Mouse (Mus musculus) heart, embryonic 11.5 days (tissue): Measurements from ENCODE around the gene Il1rap. TPM values are rescaled to one million over a fixed set of nuclear protein-coding genes. Genes with fewer than 3 reads are reported as not detected.

Experiments used
- ATAC-seq: fragments of 200-750 bp; cut with Nextera tagmentation; replicated peaks from 2 replicates; pipeline ENCODE4 v1.8.0; 2017; ENCODE audit warnings: moderate library complexity; ENCODE audit not compliant: insufficient number of reproducible peaks, low FRiP score, low TSS enrichment
- H3K27ac ChIP-seq: fragments of 300-500 bp; sonication (generic); 2 replicates; pipeline ENCODE4 v1.5.1; 2014; ENCODE audit warnings: mild to moderate bottlenecking, low read depth, low read length
- H3K27me3 ChIP-seq: fragments of 300-500 bp; sonication (generic); 2 replicates; pipeline ENCODE4 v1.6.1; 2014; ENCODE audit warnings: mild to moderate bottlenecking, low read length, mixed read lengths; ENCODE audit not compliant: control insufficient read depth, insufficient read depth
- H3K36me3 ChIP-seq: fragments of 300-500 bp; sonication (generic); 2 replicates; pipeline ENCODE4 v1.6.1; 2014; ENCODE audit warnings: mild to moderate bottlenecking, low read length, moderate library complexity, mixed read lengths; ENCODE audit not compliant: control insufficient read depth, insufficient read depth
- H3K4me1 ChIP-seq: fragments of 300-500 bp; sonication (generic); 2 replicates; pipeline ENCODE4 v1.6.1; 2014; ENCODE audit warnings: low read length; ENCODE audit not compliant: control insufficient read depth, insufficient read depth
- H3K4me2 ChIP-seq: fragments of 300-500 bp; sonication (generic); 2 replicates; pipeline ENCODE4 v1.6.1; 2014; ENCODE audit warnings: mild to moderate bottlenecking, moderate library complexity
- H3K4me3 ChIP-seq: fragments of 300-500 bp; sonication (generic); 2 replicates; pipeline ENCODE4 v1.5.1; 2014; ENCODE audit warnings: low read depth, low read length
- H3K9ac ChIP-seq: fragments of 300-500 bp; sonication (generic); 2 replicates; pipeline ENCODE4 v1.6.1; 2014; ENCODE audit warnings: mild to moderate bottlenecking, low read depth, low read length, moderate library complexity
- H3K9me3 ChIP-seq: fragments of 300-500 bp; sonication (generic); replicated peaks from 2 replicates; pipeline ENCODE4 v1.6.1; 2016; ENCODE audit warnings: low read length; ENCODE audit not compliant: control insufficient read depth
- WGBS: fragments of 180-500 bp; shearing (Covaris S2); extraction: QIAGEN DNeasy Blood & Tissue Kit; methylation state at CpG from one replicate; pipeline ENCODE4 v1.1.7; 2014; ENCODE audit not compliant: insufficient replicate concordance; 5-methylcytosine and 5-hydroxymethylcytosine counted together
- polyA plus RNA-seq: library from polyadenylated mRNA; unstranded; fragments of >200 nt; fragmentation: Nextera tagmentation; extraction: Ambion mirVana; gene quantifications from 2 replicates; pipeline ENCODE4 v1.2.1, GENCODE M21; 2014

The Il1rap gene
- polyA plus RNA-seq, 1 experiment from 2014 or later, result 7.5 TPM

- Histone ChIP-seq H3K27me3 (no peaks in the 10 kb centered on the region), H3K27ac (no peak overlapping the region), H3K4me2 (no peak overlapping the region), H3K4me1 (0 out of 2 replicates have a peak, but pooled peaks cover 2% of the 10 kb centered on the region), H3K9ac (no peak overlapping the region), H3K36me3 (no peaks in the 10 kb centered on the region), H3K9me3 (no peaks in the 10 kb centered on the region), H3K4me3 (no peak overlapping the region)
- 68% methylated on average over 5 of the region's 5 CpGs for WGBS
- ATAC-seq, result no peak
Measured at GRCm38 (mm10) chr16:26598591-26598990, 17.1 kb downstream of the Il1rap start.

GRCm38 (mm10) chr16:26601482-26601881 is 20.0 kb downstream of the Il1rap start:
- Histone ChIP-seq H3K9ac (no peak overlapping the region), H3K27me3 (no peaks in the 10 kb centered on the region), H3K4me3 (no peak overlapping the region), H3K27ac (no peak overlapping the region), H3K4me2 (no peak overlapping the region), H3K4me1 (0 out of 2 replicates have a peak, but pooled peaks cover under 1% of the 10 kb centered on the region), H3K9me3 (no peaks in the 10 kb centered on the region), H3K36me3 (no peaks in the 10 kb centered on the region)
- ATAC-seq, result no peak
- 93% methylated on average over 1 of the region's 1 CpGs for WGBS

- H3K4me1 ChIP-seq, result no peaks in the 10 kb centered on the region
- no peaks in the 10 kb centered on the region for H3K9me3 ChIP-seq
- 77% methylated on average over 3 of the region's 3 CpGs for WGBS
- no peak overlapping the region for H3K4me3 ChIP-seq
- H3K27ac ChIP-seq, result no peak overlapping the region
- H3K27me3 ChIP-seq, result no peaks in the 10 kb centered on the region
- H3K9ac ChIP-seq, result no peak overlapping the region
- H3K36me3 ChIP-seq, result no peaks in the 10 kb centered on the region
- no peak for ATAC-seq
- H3K4me2 ChIP-seq, result no peak overlapping the region
Measured at GRCm38 (mm10) chr16:26604621-26605020, 23.1 kb downstream of the Il1rap start.

- H3K9me3 ChIP-seq, result no peaks in the 10 kb centered on the region
- no peaks in the 10 kb centered on the region for H3K27me3 ChIP-seq
- no peaks in the 10 kb centered on the region for H3K4me1 ChIP-seq
- ATAC-seq, result no peak
- 83% methylated on average over 2 of the region's 2 CpGs for WGBS
- H3K27ac ChIP-seq, result no peak overlapping the region
- no peak overlapping the region for H3K4me3 ChIP-seq
- no peak overlapping the region for H3K4me2 ChIP-seq
- H3K36me3 ChIP-seq, result no peaks in the 10 kb centered on the region
- no peak overlapping the region for H3K9ac ChIP-seq
Measured at GRCm38 (mm10) chr16:26608003-26608402, 26.5 kb downstream of the Il1rap start.

GRCm38 (mm10) chr16:26610508-26610907 is 29.0 kb downstream of the Il1rap start:
- Histone ChIP-seq H3K4me3 (no peak overlapping the region), H3K27me3 (no peaks in the 10 kb centered on the region), H3K36me3 (no peaks in the 10 kb centered on the region), H3K9me3 (no peaks in the 10 kb centered on the region), H3K4me2 (no peak overlapping the region), H3K9ac (no peak overlapping the region), H3K4me1 (no peaks in the 10 kb centered on the region), H3K27ac (no peak overlapping the region)
- WGBS, result 79% methylated on average over 1 of the region's 1 CpGs
- ATAC-seq, result no peak

GRCm38 (mm10) chr16:26612499-26613220 is 31.2 kb downstream of the Il1rap start:
- H3K9me3 ChIP-seq, result no peaks in the 10 kb centered on the region
- ATAC-seq, result no peak
- H3K36me3 ChIP-seq, result no peaks in the 10 kb centered on the region
- no peak overlapping the region for H3K4me3 ChIP-seq
- no peak overlapping the region for H3K9ac ChIP-seq
- no peaks in the 10 kb centered on the region for H3K27me3 ChIP-seq
- 80% methylated on average over 10 of the region's 10 CpGs for WGBS
- H3K27ac ChIP-seq, result no peak overlapping the region
- no peaks in the 10 kb centered on the region for H3K4me1 ChIP-seq
- no peak overlapping the region for H3K4me2 ChIP-seq

GRCm38 (mm10) chr16:26623141-26623540 is 41.6 kb downstream of the Il1rap start:
- Histone ChIP-seq H3K9me3 (no peaks in the 10 kb centered on the region), H3K4me2 (no peak overlapping the region), H3K36me3 (no peaks in the 10 kb centered on the region), H3K4me1 (no peaks in the 10 kb centered on the region), H3K4me3 (no peak overlapping the region), H3K27ac (no peak overlapping the region), H3K9ac (no peak overlapping the region), H3K27me3 (no peaks in the 10 kb centered on the region)
- 85% methylated on average over 1 of the region's 1 CpGs for WGBS
- no peak for ATAC-seq

GRCm38 (mm10) chr16:26626065-26626464 is 44.6 kb downstream of the Il1rap start:
- Histone ChIP-seq H3K27ac (no peak overlapping the region), H3K4me2 (no peak overlapping the region), H3K9ac (no peak overlapping the region), H3K4me3 (no peak overlapping the region), H3K27me3 (no peaks in the 10 kb centered on the region), H3K4me1 (no peaks in the 10 kb centered on the region), H3K9me3 (no peaks in the 10 kb centered on the region), H3K36me3 (no peaks in the 10 kb centered on the region)
- WGBS, result 70% methylated on average over 3 of the region's 3 CpGs
- no peak for ATAC-seq

GRCm38 (mm10) chr16:26634800-26635199 is 53.3 kb downstream of the Il1rap start:
- Histone ChIP-seq H3K4me3 (no peak overlapping the region), H3K9ac (no peak overlapping the region), H3K9me3 (no peaks in the 10 kb centered on the region), H3K27me3 (no peaks in the 10 kb centered on the region), H3K36me3 (no peaks in the 10 kb centered on the region), H3K27ac (no peak overlapping the region), H3K4me2 (no peak overlapping the region), H3K4me1 (no peaks in the 10 kb centered on the region)
- WGBS, result 70% methylated on average over 2 of the region's 2 CpGs
- no peak for ATAC-seq
